ENCODE assay signal across 23 mouse cellular contexts in the genomic region with DNA sequence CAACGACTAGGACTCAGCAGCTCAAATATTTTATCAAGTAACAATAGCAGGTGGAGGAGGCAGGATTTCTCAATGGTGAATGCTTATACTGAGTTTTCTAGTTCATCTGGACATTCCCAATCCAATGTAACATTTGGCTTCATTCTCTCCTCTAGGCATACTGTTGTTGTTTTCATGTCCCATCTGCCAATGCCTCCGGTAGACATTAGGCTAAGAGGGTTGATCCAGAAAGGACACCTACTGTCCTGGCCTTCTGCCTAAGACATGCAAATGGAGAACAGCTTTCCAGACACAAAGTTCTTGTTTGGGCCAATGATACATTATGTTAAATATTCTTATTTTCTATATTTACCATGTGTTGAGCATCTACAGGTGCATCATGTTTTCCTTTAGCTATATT.
DNase-seq lines count a peak whose midpoint lies in the region; ATAC-seq lines count a peak whose summit lies in the region.
"Had no signal": no experiment of that assay in that cellular context is flagged by ENCODE, and none has a peak within 500 bp of the region (broad histone marks: within the 10 kb centered on the region; RNA-seq: fewer than 3 reads in every experiment).

No protein-coding gene starts in this region.

- intact Hi-C loops in left cerebral cortex, postnatal 36 days (cut with DNase I) = no loop called here

- no peaks in the 10 kb centered on the region for H3K9me3 ChIP-seq in embryonic facial prominence, embryonic 10.5 days
- H3K9me3 ChIP-seq: forebrain, embryonic 10.5 days; forebrain, embryonic 13.5 days; G1E; heart, embryonic 10.5 days; hindbrain, embryonic 12.5 days; hindbrain, embryonic 15.5 days had no signal

- 83% methylated on average over 2 of the region's 2 CpGs for WGBS in embryonic facial prominence, embryonic 10.5 days

- no peak for DNase-seq in cerebellum, postnatal 4 days (ENCODE audit: low spot score in 2 of 2)
- DNase-seq in cerebellum, adult 8-10 months = peak; percentile 22
- DNase-seq in cerebellum, postnatal 10 days = peak; percentile 21 to 61
- no peak for DNase-seq in embryonic facial prominence, embryonic 10.5 days (ENCODE audit: low spot score)
- no peak for DNase-seq in left cerebral cortex, postnatal 36 days (ENCODE audit: low spot score in 2 of 2)
- no peak for DNase-seq in B cell, adult 2 months
- DNase-seq: adrenal gland, postnatal 10 days; adrenal gland, postnatal 36 days; embryo, embryonic 11 days; forebrain, postnatal 0 days; gastrocnemius, postnatal 25 days; heart, adult 2 months; kidney, adult 2 months had no signal

- peak; percentile 56; the same call in 1 of the 2 replicates for ATAC-seq in cerebellum, adult (ENCODE audit: insufficient number of reproducible peaks, low FRiP score, low TSS enrichment)
- ATAC-seq: forebrain, embryonic 13.5 days; forebrain, postnatal 0 days; intestine, postnatal 0 days; Patski had no signal

- peaks cover 100% of the 10 kb centered on the region for H3K27me3 ChIP-seq in embryonic facial prominence, embryonic 10.5 days (replicated peaks; ENCODE audit: low read depth, poor library complexity, severe bottlenecking)
- H3K27me3 ChIP-seq: CH12.LX had no signal

- H3K4me1 ChIP-seq in embryonic facial prominence, embryonic 10.5 days = peaks cover 19% of the 10 kb centered on the region

- H3K36me3 ChIP-seq in embryonic facial prominence, embryonic 10.5 days (replicated peaks) = no peaks in the 10 kb centered on the region
- H3K36me3 ChIP-seq: forebrain, embryonic 10.5 days; G1E; heart, embryonic 10.5 days; hindbrain, embryonic 12.5 days; hindbrain, embryonic 15.5 days had no signal

- no peak overlapping the region for H3K4me3 ChIP-seq in embryonic facial prominence, embryonic 10.5 days
- H3K4me3 ChIP-seq: forebrain, embryonic 10.5 days; forebrain, embryonic 13.5 days; heart, adult 2 months; heart, embryonic 10.5 days; hindbrain, embryonic 12.5 days; hindbrain, embryonic 15.5 days had no signal

- H3K27ac ChIP-seq in embryonic facial prominence, embryonic 10.5 days (replicated peaks) = no peak overlapping the region
- H3K27ac ChIP-seq: forebrain, embryonic 10.5 days; forebrain, embryonic 13.5 days; heart, adult 2 months; heart, embryonic 10.5 days; hindbrain, embryonic 12.5 days; hindbrain, embryonic 15.5 days had no signal

Comparison
In these comparisons a context has a peak if more than half of its experiments do, and no peak if none do; other contexts are left out.
1. DNase-seq: peak in cerebellum, adult 8-10 months (single experiment) and cerebellum, postnatal 10 days (2 of 2); none in cerebellum, postnatal 4 days (0 of 2), embryonic facial prominence, embryonic 10.5 days (single experiment), left cerebral cortex, postnatal 36 days (0 of 2) and B cell, adult 2 months (0 of 2).